Comparison of ENCODE assay signal across 8 mouse cellular contexts in genomic region chr7:145110657-145111251, GRCm38 (mm10).
DNase-seq lines count a peak whose midpoint lies in the region; ATAC-seq and TF ChIP-seq lines count a peak whose summit lies in the region.

No protein-coding gene starts in this region.

- peak overlapping the region; percentile 61 for H3K4me2 ChIP-seq in heart, embryonic 13.5 days
- peak overlapping the region; percentile 32 for H3K4me2 ChIP-seq in kidney, embryonic 14.5 days (replicated peaks; ENCODE audit: low read depth, low read length)
- H3K4me2 ChIP-seq in stomach, embryonic 14.5 days (replicated peaks; ENCODE audit: low read depth, low read length), result peak overlapping the region; percentile 28; the same call in 1 of the 2 replicates

- peak overlapping the region; percentile 34 for H3K27ac ChIP-seq in testis, adult 2 months (ENCODE audit: control insufficient read depth, insufficient read depth, low read depth, low read length)
- peak overlapping the region; percentile 91 for H3K27ac ChIP-seq in heart, embryonic 13.5 days (replicated peaks)
- H3K27ac ChIP-seq in kidney, embryonic 14.5 days (ENCODE audit: low read depth, low read length), result peak overlapping the region; percentile 96
- H3K27ac ChIP-seq in stomach, embryonic 14.5 days (ENCODE audit: low read length), result peak overlapping the region; percentile 80

- no peak for TF ChIP-seq POLR2A in testis, adult 2 months (IDR thresholded peaks at IDR 0.05; ENCODE audit: control insufficient read depth, low read depth, low read length)

- no peak for DNase-seq in testis, postnatal 14 days (ENCODE audit: low spot score)
- peak; percentile 72 for DNase-seq in embryo, embryonic 10 days (ENCODE audit: low spot score)
- peak; percentile 82 for DNase-seq in lung, postnatal 10 days
- no peak for DNase-seq in cerebellum, adult 8-10 months

- no peak for ATAC-seq in heart, embryonic 13.5 days (ENCODE audit: extremely low read depth, insufficient number of reproducible peaks, low FRiP score, low TSS enrichment)
- ATAC-seq in kidney, embryonic 14.5 days (ENCODE audit: low FRiP score, low TSS enrichment), result peak; percentile 60
- ATAC-seq in stomach, embryonic 14.5 days (ENCODE audit: insufficient number of reproducible peaks, insufficient read depth, low FRiP score, low read depth), result 0 out of 2 replicates have a peak, but pooled peaks have one; percentile 24

- no peak for TF ChIP-seq CTCF in testis, adult 2 months (IDR thresholded peaks at IDR 0.05; ENCODE audit: control insufficient read depth, insufficient read depth, insufficient replicate concordance, low read depth, low read length)

- H3K36me3 ChIP-seq in testis, adult 2 months (ENCODE audit: control insufficient read depth, insufficient read depth, low read length), result no peaks in the 10 kb centered on the region
- no peaks in the 10 kb centered on the region for H3K36me3 ChIP-seq in heart, embryonic 13.5 days
- H3K36me3 ChIP-seq in kidney, embryonic 14.5 days (ENCODE audit: control insufficient read depth, insufficient read depth, low read length), result no peaks in the 10 kb centered on the region
- H3K36me3 ChIP-seq in stomach, embryonic 14.5 days (ENCODE audit: control insufficient read depth, insufficient read depth, low read length), result no peaks in the 10 kb centered on the region

- H3K9me3 ChIP-seq in heart, embryonic 13.5 days, result no peaks in the 10 kb centered on the region
- no peaks in the 10 kb centered on the region for H3K9me3 ChIP-seq in kidney, embryonic 14.5 days (ENCODE audit: control insufficient read depth, low read length)
- H3K9me3 ChIP-seq in stomach, embryonic 14.5 days (ENCODE audit: control insufficient read depth, low read depth, low read length), result no peaks in the 10 kb centered on the region

- WGBS in heart, embryonic 13.5 days, result 43% methylated on average over 10 of the region's 10 CpGs
- 8% methylated on average over 10 of the region's 10 CpGs for WGBS in kidney, embryonic 14.5 days
- WGBS in stomach, embryonic 14.5 days, result 23% methylated on average over 10 of the region's 10 CpGs

- H3K4me1 ChIP-seq in testis, adult 2 months (ENCODE audit: control insufficient read depth, insufficient read depth, low read length), result no peaks in the 10 kb centered on the region; the same call in 1 of the 2 replicates
- H3K4me1 ChIP-seq in heart, embryonic 13.5 days, result peaks cover 54% of the 10 kb centered on the region
- H3K4me1 ChIP-seq in kidney, embryonic 14.5 days (ENCODE audit: control insufficient read depth, insufficient read depth, low read length), result peaks cover 24% of the 10 kb centered on the region
- H3K4me1 ChIP-seq in stomach, embryonic 14.5 days (ENCODE audit: control insufficient read depth, insufficient read depth, low read length), result peaks cover 11% of the 10 kb centered on the region

- H3K27me3 ChIP-seq in testis, adult 2 months (ENCODE audit: control insufficient read depth, insufficient read depth, low read length), result no peaks in the 10 kb centered on the region
- H3K27me3 ChIP-seq in heart, embryonic 13.5 days (replicated peaks), result no peaks in the 10 kb centered on the region; the same call in 1 of the 2 replicates
- no peaks in the 10 kb centered on the region for H3K27me3 ChIP-seq in kidney, embryonic 14.5 days (ENCODE audit: control insufficient read depth, insufficient read depth, low read length)
- no peaks in the 10 kb centered on the region for H3K27me3 ChIP-seq in stomach, embryonic 14.5 days (ENCODE audit: control insufficient read depth, insufficient read depth, low read length)

- peak overlapping the region; percentile 72 for H3K9ac ChIP-seq in heart, embryonic 13.5 days
- H3K9ac ChIP-seq in kidney, embryonic 14.5 days (ENCODE audit: low read depth, low read length), result peak overlapping the region; percentile 42; the same call in 1 of the 2 replicates
- H3K9ac ChIP-seq in stomach, embryonic 14.5 days (replicated peaks; ENCODE audit: low read depth, low read length), result no peak overlapping the region

- H3K4me3 ChIP-seq in testis, adult 2 months (ENCODE audit: control insufficient read depth, low read depth, low read length), result no peak overlapping the region
- 0 out of 2 replicates have a peak overlapping the region, but pooled peaks have one; percentile 29 for H3K4me3 ChIP-seq in heart, embryonic 13.5 days
- peak overlapping the region; percentile 4; the same call in 1 of the 2 replicates for H3K4me3 ChIP-seq in kidney, embryonic 14.5 days (ENCODE audit: low read length)
- H3K4me3 ChIP-seq in stomach, embryonic 14.5 days (ENCODE audit: low read depth, low read length), result no peak overlapping the region

Comparison
In these comparisons a context has a peak if more than half of its experiments do, and no peak if none do; other contexts are left out.
1. H3K27ac ChIP-seq: peak in every context shown above with its lines; median percentile 96 in kidney, embryonic 14.5 days; 91 in heart, embryonic 13.5 days; 80 in stomach, embryonic 14.5 days; 34 in testis, adult 2 months.
2. H3K4me3 ChIP-seq: peak in heart, embryonic 13.5 days (single experiment) and kidney, embryonic 14.5 days (single experiment); none in testis, adult 2 months (single experiment) and stomach, embryonic 14.5 days (single experiment).
3. DNase-seq: peak in embryo, embryonic 10 days (single experiment) and lung, postnatal 10 days (single experiment); none in testis, postnatal 14 days (single experiment) and cerebellum, adult 8-10 months (single experiment).
4. Peak in every context shown above with its lines, with median percentiles within 50 percentile points of each other: H3K4me2 ChIP-seq.